Mouse (Mus musculus): ENCODE data around the gene Bola2.
"Not testable (repeated sequence)": the region's sequence is repeated elsewhere in the genome, so short reads cannot be mapped to it uniquely, and the experiment has no call there.

The Bola2 gene

GRCm38 (mm10) chr7:126695210-126695611 is at the start of gene Bola2:
Bola2 (plus strand) TSS chr7:126695401.
- peak; percentile 74 for DNase-seq

GRCm38 (mm10) chr7:126645708-126646107 is 49.5 kb upstream of the Bola2 start:
- DNase-seq = no peak

GRCm38 (mm10) chr7:126648486-126648885 is 46.7 kb upstream of the Bola2 start:
- no peak for DNase-seq

GRCm38 (mm10) chr7:126649231-126650051 is 45.8 kb upstream of the Bola2 start, which contains the start of gene Sgf29:
Sgf29 (plus strand) TSS chr7:126649309.
- peak; percentile 88 to 95 for DNase-seq

- no peak for DNase-seq
Measured at GRCm38 (mm10) chr7:126650852-126651251, 44.3 kb upstream of the Bola2 start.

GRCm38 (mm10) chr7:126653991-126654390 is 41.2 kb upstream of the Bola2 start:
- DNase-seq = no peak

- no peak for DNase-seq
Measured at GRCm38 (mm10) chr7:126655695-126656094, 39.5 kb upstream of the Bola2 start.

GRCm38 (mm10) chr7:126657522-126657921 is 37.7 kb upstream of the Bola2 start:
- DNase-seq = no peak

GRCm38 (mm10) chr7:126659771-126660170 is 35.4 kb upstream of the Bola2 start:
- no peak for DNase-seq

GRCm38 (mm10) chr7:126663646-126664045 is 31.6 kb upstream of the Bola2 start:
- no peak for DNase-seq

GRCm38 (mm10) chr7:126665269-126665668 is 29.9 kb upstream of the Bola2 start:
- no peak for DNase-seq

GRCm38 (mm10) chr7:126667495-126668090 is 27.6 kb upstream of the Bola2 start:
- DNase-seq = no peak

GRCm38 (mm10) chr7:126668452-126668851 is 26.7 kb upstream of the Bola2 start:
- DNase-seq = no peak

GRCm38 (mm10) chr7:126670152-126670551 is 25.0 kb upstream of the Bola2 start:
- DNase-seq = no peak

GRCm38 (mm10) chr7:126672111-126672510 is 23.1 kb upstream of the Bola2 start:
- no peak for DNase-seq

GRCm38 (mm10) chr7:126675104-126675503 is 20.1 kb upstream of the Bola2 start:
- no peak for DNase-seq

GRCm38 (mm10) chr7:126676207-126676606 is 19.0 kb upstream of the Bola2 start, which contains the start of gene Sult1a1:
Sult1a1 (minus strand) TSS chr7:126676432.
- no peak for DNase-seq

GRCm38 (mm10) chr7:126676631-126677220 is 18.5 kb upstream of the Bola2 start:
- DNase-seq = no peak

GRCm38 (mm10) chr7:126678545-126679341 is 16.5 kb upstream of the Bola2 start:
- no peak for DNase-seq

GRCm38 (mm10) chr7:126679683-126680082 is 15.5 kb upstream of the Bola2 start:
- no peak for DNase-seq

GRCm38 (mm10) chr7:126681221-126681620 is 14.0 kb upstream of the Bola2 start:
- DNase-seq = no peak

GRCm38 (mm10) chr7:126688156-126688555 is 7.0 kb upstream of the Bola2 start:
- DNase-seq = not testable (repeated sequence)

- DNase-seq = no peak
Measured at GRCm38 (mm10) chr7:126689021-126689420, 6.2 kb upstream of the Bola2 start.
